Mouse (Mus musculus): ENCODE results near the gene Bex6. TPM values are rescaled to one million over a fixed set of nuclear protein-coding genes. Genes with fewer than 3 reads are reported as not detected.

Bex6 gene
- total RNA-seq, 2 experiments from 2014 or later = not detected

Other genes starting within 250 kb of the Bex6 start
- gene Pigz, start 246.0 kb upstream of the Bex6 start, total RNA-seq (2021) = 1 to 10 TPM; 1.7 to 2.0 TPM
- 10 to 100 TPM; 73.1 to 74.1 TPM for gene 0610012G03Rik, start 231.3 kb upstream of the Bex6 start, total RNA-seq (2021)
- 10 to 100 TPM; 22.4 to 29.3 TPM for gene Ncbp2, start 231.3 kb upstream of the Bex6 start, total RNA-seq (2021)
- gene Senp5, start 176.5 kb upstream of the Bex6 start, total RNA-seq (2021) = 10 to 100 TPM; 18.1 to 18.4 TPM
- gene Pak2, start 100.5 kb upstream of the Bex6 start, total RNA-seq (2021) = 10 to 100 TPM; 42.4 to 42.5 TPM
- 10 to 100 TPM; 23.9 to 26.6 TPM for gene Pigx, start 80.1 kb upstream of the Bex6 start, total RNA-seq (2021)
- 10 to 100 TPM in 1 of 2 experiments, 1 to 10 TPM in 1; 9.6 to 10.6 TPM for gene Cep19, start 80.0 kb upstream of the Bex6 start, total RNA-seq (2021)
- gene Nrros, start 14.2 kb upstream of the Bex6 start, total RNA-seq (2021) = 1 to 10 TPM; 5.7 to 6.8 TPM
- 10 to 100 TPM; 15.5 to 16.3 TPM for gene Fbxo45, start 67.3 kb downstream of the Bex6 start, total RNA-seq (2021)
- 1 to 10 TPM; 6.8 to 6.9 TPM for gene Wdr53, start 67.4 kb downstream of the Bex6 start, total RNA-seq (2021)
- gene Smco1, start 91.6 kb downstream of the Bex6 start, total RNA-seq (2021) = 1 to 10 TPM; 7.9 to 9.6 TPM
- gene Rnf168, start 97.6 kb downstream of the Bex6 start, total RNA-seq (2021) = 10 to 100 TPM; 16.1 to 18.5 TPM
- gene Ubxn7, start 152.4 kb downstream of the Bex6 start, total RNA-seq (2021) = 10 to 100 TPM; 34.0 to 35.4 TPM
- not detected for gene Tm4sf19, start 220.7 kb downstream of the Bex6 start, total RNA-seq (2021)
- 1 to 10 TPM; 5.5 to 5.6 TPM for gene Tctex1d2, start 239.9 kb downstream of the Bex6 start, total RNA-seq (2021)